Mouse (Mus musculus) testis, adult 2 months (tissue): ENCODE measurements around the gene 1700019D03Rik. TPM values are rescaled to one million over a fixed set of nuclear protein-coding genes. Genes with fewer than 3 reads are reported as not detected.

ENCODE experiments used
- H3K27ac ChIP-seq: fragments of 200-500 bp; 2 replicates; pipeline ENCODE4 v1.5.1; 2012; ENCODE audit warnings: low read depth, low read length; ENCODE audit not compliant: control insufficient read depth, insufficient read depth
- H3K27me3 ChIP-seq: fragments of 200-500 bp; 2 replicates; pipeline ENCODE4 v1.6.1; 2012; ENCODE audit warnings: mild to moderate bottlenecking, low read length, moderate library complexity; ENCODE audit not compliant: control insufficient read depth, insufficient read depth
- H3K36me3 ChIP-seq: fragments of 200-500 bp; 2 replicates; pipeline ENCODE4 v1.6.1; 2012; ENCODE audit warnings: mild to moderate bottlenecking, low read length; ENCODE audit not compliant: control insufficient read depth, insufficient read depth
- H3K4me1 ChIP-seq: fragments of 200-500 bp; 2 replicates; pipeline ENCODE4 v1.6.1; 2012; ENCODE audit warnings: low read length; ENCODE audit not compliant: control insufficient read depth, insufficient read depth
- H3K4me3 ChIP-seq: fragments of 200-500 bp; 2 replicates; pipeline ENCODE4 v1.5.1; 2012; ENCODE audit warnings: low read depth, mild to moderate bottlenecking, low read length, moderate library complexity, mixed read lengths; ENCODE audit not compliant: control insufficient read depth
- CTCF ChIP-seq: fragments of 200-500 bp; IDR thresholded peaks from 2 replicates; pipeline ENCODE4 v1.5.1; 2012; ENCODE audit warnings: low read depth, mild to moderate bottlenecking, inconsistent platforms, low read length, moderate library complexity; ENCODE audit not compliant: control insufficient read depth, insufficient read depth, insufficient replicate concordance
- POLR2A ChIP-seq: fragments of 200-500 bp; IDR thresholded peaks from 2 replicates; pipeline ENCODE4 v1.6.1; 2012; ENCODE audit warnings: low read depth, mild to moderate bottlenecking, inconsistent platforms, low read length, moderate library complexity; ENCODE audit not compliant: control insufficient read depth
- polyA plus RNA-seq: library from polyadenylated mRNA; depleted of rRNA; stranded (reverse); fragments of >200 nt; gene quantifications from 2 replicates; pipeline ENCODE4 v1.2.3, GENCODE M21; 2012

The 1700019D03Rik gene
- polyA plus RNA-seq, 1 experiment = 646 TPM

DNA sequence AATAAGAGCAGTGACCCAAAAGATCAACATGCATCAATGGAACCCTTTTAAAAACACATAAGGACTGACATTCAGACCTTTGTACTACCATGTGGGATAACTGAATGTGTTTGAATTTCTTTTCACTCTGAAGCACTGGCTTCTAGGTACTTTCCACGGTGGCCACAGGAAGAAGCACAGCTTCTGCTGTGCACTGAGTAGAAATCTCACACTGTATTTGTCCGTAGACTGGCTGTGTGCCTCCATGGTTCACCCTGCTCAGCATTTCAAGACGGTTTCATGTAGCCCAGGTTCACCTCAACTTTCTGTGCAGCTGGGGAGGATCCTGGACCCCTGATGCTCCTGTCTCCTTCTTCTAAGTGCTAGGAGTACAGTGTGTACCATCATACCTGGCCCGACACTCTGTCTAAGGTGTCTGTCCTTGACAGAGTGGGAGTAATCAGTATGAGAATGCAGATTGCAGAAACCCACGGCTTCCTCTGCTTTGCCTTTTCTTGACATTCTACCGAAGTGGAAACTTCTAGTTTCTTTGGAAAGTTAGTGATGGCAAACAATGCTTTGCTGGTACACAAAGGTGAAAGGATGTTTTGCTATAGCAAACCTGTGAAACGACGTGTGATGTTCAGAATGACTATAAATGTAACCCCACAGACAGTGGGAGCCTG lies 29.9 kb upstream of the 1700019D03Rik start:
- Histone ChIP-seq H3K4me3 (no peak overlapping the region), H3K4me1 (no peaks in the 10 kb centered on the region), H3K27me3 (no peaks in the 10 kb centered on the region), H3K36me3 (no peaks in the 10 kb centered on the region), H3K27ac (no peak overlapping the region)
- TF ChIP-seq POLR2A = no peak
- no peak for TF ChIP-seq CTCF

DNA sequence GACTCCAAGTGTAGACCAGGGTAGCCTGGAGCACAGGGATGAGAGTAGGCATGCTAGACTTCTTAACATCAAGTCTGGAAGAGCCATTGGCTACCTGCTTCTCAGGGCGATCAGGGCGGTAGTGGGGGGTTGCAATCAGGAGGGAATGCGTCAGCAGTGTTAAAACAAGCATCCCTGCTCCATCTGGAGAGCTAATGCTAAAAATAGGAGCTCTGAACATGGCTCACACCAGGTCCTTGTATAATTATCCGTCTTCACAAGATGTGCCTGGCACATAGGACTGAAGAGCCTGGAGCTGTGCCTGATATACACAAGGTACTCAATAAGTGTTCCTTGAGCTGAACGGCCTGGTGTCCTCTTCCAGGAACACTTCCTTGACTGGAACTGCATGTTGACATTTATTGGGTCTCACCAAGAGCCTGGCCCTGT lies 17.5 kb upstream of the 1700019D03Rik start:
- H3K4me3 ChIP-seq = no peak overlapping the region
- no peaks in the 10 kb centered on the region for H3K4me1 ChIP-seq
- no peaks in the 10 kb centered on the region for H3K36me3 ChIP-seq
- no peak for TF ChIP-seq POLR2A
- no peak for TF ChIP-seq CTCF
- H3K27ac ChIP-seq = no peak overlapping the region
- H3K27me3 ChIP-seq = no peaks in the 10 kb centered on the region

DNA sequence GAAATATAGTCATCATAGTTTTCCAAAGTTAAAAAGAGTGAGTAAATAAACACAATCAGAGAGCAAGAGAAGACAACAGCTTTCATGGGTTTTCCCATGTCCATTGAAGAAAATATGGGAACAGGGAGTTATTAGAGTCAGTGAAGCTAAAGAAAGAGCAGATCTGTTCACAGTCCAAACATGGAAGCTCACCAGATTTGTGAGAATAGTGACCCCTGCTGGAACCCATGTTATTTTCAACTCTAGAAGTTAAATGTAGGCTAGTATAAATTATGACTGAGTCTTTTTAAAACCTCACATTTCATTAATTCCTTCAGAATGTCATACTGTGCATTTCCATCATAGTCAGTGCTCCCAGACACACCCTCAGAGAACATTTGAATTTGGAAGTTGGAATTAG lies 12.6 kb upstream of the 1700019D03Rik start:
- no peak for TF ChIP-seq CTCF
- TF ChIP-seq POLR2A = no peak
- no peaks in the 10 kb centered on the region for H3K27me3 ChIP-seq
- no peak overlapping the region for H3K27ac ChIP-seq
- H3K36me3 ChIP-seq = no peaks in the 10 kb centered on the region
- H3K4me3 ChIP-seq = no peak overlapping the region
- no peaks in the 10 kb centered on the region for H3K4me1 ChIP-seq

- no peaks in the 10 kb centered on the region for H3K36me3 ChIP-seq
- TF ChIP-seq CTCF = no peak
- no peak for TF ChIP-seq POLR2A
- H3K27me3 ChIP-seq = no peaks in the 10 kb centered on the region
- no peaks in the 10 kb centered on the region for H3K4me1 ChIP-seq
- H3K4me3 ChIP-seq = no peak overlapping the region
- no peak overlapping the region for H3K27ac ChIP-seq
Measured at GRCm38 (mm10) chr1:53018746-53019505, 1.1 kb downstream of the 1700019D03Rik start.

DNA sequence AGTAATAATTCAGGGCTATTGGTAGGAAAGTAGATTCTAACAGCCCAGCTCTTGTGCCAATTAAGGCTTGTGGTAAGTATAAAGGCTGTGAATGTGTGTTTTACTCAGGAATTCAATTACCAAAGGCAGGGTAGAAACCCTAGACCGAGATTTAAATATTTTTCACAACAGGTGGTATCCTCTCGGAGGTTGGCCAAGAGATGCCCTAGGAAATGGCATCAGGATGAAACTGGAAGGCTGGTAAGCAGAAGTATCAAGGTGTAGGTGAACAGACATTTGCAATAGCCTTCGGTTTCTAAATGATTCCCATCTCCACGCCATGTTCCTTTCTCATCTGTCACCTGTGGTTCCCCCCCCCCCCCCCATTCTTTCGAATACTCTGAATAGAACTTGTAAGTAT lies 4.4 kb downstream of the 1700019D03Rik start:
- TF ChIP-seq POLR2A (no peak), CTCF (no peak)
- no peak overlapping the region for H3K4me3 ChIP-seq
- no peaks in the 10 kb centered on the region for H3K27me3 ChIP-seq
- H3K27ac ChIP-seq = no peak overlapping the region
- H3K36me3 ChIP-seq = no peaks in the 10 kb centered on the region
- no peaks in the 10 kb centered on the region for H3K4me1 ChIP-seq

DNA sequence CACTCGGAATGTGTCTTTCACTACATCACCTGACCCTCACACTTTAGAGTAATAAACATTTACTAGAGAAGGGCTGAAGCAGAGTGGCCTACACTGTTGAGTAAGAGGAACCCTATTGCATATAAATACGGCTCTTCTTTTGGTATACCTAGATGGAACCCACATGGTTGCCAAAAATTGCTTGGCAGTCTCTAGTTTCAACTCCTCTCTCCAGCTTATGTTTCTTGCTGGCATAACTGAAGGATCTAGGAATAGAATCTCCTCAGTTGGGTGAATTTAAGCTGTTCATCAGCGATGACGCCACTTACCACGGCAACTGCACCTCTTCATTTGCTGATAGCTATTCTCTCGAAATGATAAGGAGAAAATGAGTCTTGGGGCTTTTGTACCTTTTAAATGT lies 5.3 kb downstream of the 1700019D03Rik start:
- H3K27ac ChIP-seq = no peak overlapping the region
- no peak overlapping the region for H3K4me3 ChIP-seq
- H3K27me3 ChIP-seq = no peaks in the 10 kb centered on the region
- no peaks in the 10 kb centered on the region for H3K36me3 ChIP-seq
- H3K4me1 ChIP-seq = no peaks in the 10 kb centered on the region
- TF ChIP-seq CTCF = no peak
- no peak for TF ChIP-seq POLR2A

DNA sequence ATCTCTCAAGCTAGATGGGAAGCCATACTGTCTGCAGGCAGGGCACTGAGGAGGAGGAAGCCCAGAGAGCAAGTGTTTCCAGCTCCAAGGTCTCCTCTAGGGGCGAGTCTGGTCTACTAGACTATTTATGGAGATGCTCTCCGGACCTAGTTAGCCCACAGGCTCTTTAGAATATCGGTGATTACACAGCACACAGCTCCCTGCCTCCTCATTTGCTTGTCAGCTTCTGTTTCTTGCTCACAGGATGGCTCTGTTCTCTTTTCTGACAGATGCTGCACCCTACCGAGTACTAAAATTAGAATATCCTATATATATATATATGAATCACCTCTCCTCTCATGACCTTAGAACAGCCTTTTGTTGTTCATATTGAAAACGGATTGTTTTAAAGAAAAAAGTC lies 33.3 kb downstream of the 1700019D03Rik start:
- H3K4me3 ChIP-seq = no peak overlapping the region
- TF ChIP-seq CTCF (no peak), POLR2A (no peak)
- no peak overlapping the region for H3K27ac ChIP-seq
- no peaks in the 10 kb centered on the region for H3K27me3 ChIP-seq
- H3K4me1 ChIP-seq = no peaks in the 10 kb centered on the region
- H3K36me3 ChIP-seq = no peaks in the 10 kb centered on the region
